Mouse (Mus musculus) left cerebral cortex, postnatal 10 days (tissue): ENCODE measurements around the gene Rab31. TPM values are rescaled to one million over a fixed set of nuclear protein-coding genes. Genes with fewer than 3 reads are reported as not detected.

ENCODE experiments used
- DNase-seq, 2 experiments: peaks; one replicate each; pipeline ENCODE4 v3.0.0; 2021 to 2022; ENCODE audit warnings: low spot score in 2 of 2, mixed read lengths in 1 of 2; ENCODE audit errors: extremely low spot score in 1 of 2
- intact Hi-C: fragments of 180-260 bp; cut with DNase I; formaldehyde crosslinking; loops from one replicate; pipeline ENCODE4 v1.15.1; 2025
- total RNA-seq, 2 experiments: library from RNA; stranded (reverse); gene quantifications; 2 replicates each; pipeline ENCODE4 v1.2.3; 2021

Gene Rab31
- total RNA-seq, 2 experiments from 2014 or later = 82.5 to 84.5 TPM

DNA sequence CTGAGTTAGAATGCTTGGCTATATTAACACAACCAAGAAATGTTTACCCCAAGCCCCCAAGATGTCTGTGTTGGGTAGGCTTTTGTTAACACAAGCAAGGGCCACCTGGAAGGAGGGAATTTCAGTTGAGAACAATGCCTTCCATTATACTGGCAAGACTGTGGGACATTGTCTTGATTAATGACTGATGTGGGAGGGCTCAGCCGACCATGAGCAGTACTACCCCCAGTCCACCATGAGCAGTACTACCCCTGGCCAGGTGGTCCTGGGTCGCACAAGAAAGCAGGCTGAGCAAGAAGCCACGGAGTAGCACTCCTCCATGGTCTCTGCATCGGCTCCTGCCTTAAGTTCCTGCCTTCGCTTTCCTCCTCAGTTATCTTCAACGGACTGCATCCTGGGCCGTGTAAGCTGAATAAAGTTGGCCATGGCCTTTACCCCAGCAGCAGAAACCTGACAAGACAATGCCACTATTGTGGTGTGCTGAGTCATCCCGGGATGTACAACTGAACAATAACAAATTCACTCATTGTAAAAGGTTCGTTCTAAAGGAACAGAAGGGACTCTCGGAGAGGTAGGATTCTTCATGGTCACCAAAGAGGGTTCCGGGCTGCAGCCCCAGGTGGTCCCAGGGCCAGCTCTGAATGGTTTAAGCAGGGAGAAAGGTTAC lies 28.8 kb downstream of the Rab31 start:
- intact Hi-C loops = no loop called here

GRCm38 (mm10) chr17:65742969-65743368 lies 29.6 kb downstream of the Rab31 start:
- no peak for DNase-seq
- intact Hi-C loops = no loop called here

More for the DNA sequence above, 28.8 kb downstream of the Rab31 start:
- no peak for DNase-seq

DNA sequence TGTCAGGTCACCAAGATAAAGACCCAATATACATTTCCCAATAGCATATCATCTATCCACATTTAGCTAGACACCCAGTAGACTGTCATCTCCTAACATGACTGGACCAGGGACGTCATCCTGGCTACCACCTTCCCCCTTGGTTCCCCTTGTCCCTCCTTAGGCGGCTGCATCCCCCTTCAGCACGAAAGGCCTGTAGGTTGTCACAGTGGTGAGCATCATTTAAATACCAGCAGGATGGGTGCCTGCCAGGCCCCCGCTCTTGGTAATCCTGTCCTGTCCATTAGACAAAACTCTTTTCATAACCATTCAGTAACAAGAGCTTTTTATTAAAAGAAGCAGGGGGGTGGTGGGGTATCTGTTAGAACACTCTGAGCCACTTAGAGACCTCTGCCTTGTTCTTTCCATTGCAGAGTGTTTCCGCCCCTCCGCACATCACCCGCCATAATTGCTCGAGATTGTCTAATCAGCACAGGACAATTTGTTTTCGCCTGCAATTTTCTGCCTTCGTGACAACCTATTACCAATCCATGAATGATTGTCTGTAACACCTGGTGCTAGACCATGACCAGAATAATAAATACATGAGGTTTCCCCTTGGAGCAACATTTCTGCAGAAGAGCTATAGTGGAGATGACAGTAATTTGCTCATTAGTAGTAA lies 30.2 kb downstream of the Rab31 start:
- intact Hi-C loops = no loop called here
- DNase-seq = no peak

DNA sequence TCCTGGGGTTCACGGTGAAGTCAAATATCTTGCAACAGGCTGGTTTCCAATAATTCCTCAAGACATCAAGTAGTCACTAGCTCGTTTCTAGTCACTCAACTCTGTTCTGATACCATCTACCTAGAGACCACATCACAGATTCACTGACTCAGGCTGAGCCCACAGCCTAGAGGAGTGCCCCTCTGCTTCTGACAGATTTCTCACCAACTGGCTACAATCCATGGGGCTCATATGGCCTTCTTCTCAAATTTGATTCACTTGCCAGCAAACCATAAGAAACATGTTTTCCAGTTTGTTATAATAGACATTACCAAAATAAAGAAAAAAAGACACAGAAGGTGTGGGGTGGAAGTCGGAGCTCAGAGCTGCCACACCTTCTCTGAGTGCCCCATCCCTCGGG lies 31.0 kb downstream of the Rab31 start:
- intact Hi-C loops = no loop called here
- no peak for DNase-seq

DNA sequence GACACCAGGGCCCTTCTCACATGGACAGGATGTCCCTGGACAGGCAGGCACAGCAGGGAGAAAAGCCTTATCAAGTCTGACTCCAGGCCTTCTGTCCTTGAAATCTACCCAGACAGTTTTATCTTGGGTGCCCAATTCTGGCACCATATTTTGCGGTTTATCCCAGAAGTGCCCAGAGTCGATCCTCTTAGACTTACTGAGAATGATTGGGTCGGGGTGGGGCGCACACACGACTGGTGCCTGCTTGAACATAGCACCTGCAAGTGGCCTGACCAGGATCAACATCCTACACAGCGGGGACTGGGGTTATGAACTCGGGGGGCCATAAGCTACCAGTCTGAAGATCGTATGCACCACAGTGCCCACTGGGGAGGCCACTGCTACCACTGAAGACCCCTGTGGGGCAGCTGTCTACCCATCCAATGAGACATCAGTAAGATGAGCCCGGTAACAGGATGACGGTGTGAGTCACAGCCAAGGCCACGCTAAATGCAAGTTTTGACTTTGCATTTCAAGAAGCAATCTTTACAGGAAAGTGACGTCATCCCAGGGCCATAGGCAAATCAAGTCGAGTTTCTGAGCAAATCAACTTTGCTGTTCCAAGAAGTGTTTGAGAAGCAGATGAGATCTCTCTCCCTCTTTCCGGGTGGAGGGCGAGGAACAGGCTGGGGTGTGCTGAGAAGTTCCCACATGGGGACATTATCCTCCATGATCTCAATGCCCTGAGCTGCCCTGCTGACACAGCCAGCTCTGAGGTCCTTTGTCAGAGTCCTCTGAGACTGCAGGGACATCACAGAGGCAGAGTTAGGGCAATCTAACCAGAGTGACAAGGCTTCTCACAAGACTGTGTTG lies 32.5 kb downstream of the Rab31 start:
- no peak for DNase-seq
- intact Hi-C loops = no loop called here

DNA sequence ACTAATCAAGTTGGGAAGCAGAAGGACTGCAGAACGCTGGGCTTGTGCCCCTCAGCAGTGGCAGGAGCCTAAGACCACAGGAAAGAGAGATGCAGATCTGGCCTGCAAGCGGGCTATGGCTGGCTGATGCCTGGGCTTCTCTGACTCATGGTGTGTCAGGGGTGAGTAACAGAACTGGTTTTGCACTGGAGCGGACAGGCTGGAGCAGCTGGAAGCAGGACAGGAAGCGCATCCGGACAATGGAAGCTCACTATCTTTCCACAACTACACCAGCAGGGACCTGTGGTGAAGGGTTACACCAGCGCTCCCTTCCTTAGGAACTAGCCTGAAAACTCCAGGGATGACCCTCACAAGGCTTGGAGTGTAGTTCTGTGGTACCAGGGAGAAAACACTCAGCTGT lies 34.9 kb downstream of the Rab31 start:
- intact Hi-C loops = no loop called here
- DNase-seq = no peak

DNA sequence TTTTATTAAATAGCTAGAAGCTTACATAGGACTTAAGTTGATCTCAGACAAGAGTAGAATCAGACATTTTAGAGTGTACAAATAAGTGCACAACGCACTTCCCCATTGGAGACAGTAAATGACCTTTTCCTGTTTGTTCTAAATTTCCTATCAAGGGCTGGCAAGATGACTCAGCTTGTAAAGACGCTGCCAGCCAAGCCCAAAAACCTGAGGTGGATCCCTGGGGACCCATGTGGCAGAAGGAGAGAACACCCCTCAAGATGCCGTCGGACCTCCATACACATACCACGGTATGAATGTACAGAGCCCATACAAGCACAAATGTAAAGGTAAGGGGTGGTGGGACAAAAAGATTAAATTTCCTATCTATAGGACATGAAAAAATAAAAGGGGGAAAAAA lies 35.4 kb downstream of the Rab31 start:
- intact Hi-C loops = no loop called here
- no peak for DNase-seq

DNA sequence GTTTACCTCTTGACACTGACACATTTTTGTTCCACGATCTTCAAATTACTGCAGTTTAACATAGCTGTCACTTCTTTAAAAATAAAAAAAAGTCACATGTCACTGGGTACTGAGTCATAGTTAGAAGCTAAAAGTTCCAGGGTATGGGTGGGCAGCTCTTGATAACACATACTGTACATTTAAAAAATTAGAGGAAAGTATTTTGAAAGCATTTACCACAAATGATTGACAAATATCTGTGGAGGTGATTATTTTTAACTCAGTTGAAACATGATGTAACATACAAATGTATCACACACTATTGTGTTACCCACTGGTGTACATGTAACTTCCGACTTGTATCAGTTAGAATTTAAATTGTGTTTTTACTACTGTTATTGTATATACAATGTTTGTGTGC lies 37.5 kb downstream of the Rab31 start:
- intact Hi-C loops = no loop called here
- no peak for DNase-seq

- intact Hi-C loops = no loop called here
Measured at GRCm38 (mm10) chr17:65732666-65733065, 39.9 kb downstream of the Rab31 start.

GRCm38 (mm10) chr17:65731710-65732109 lies 40.8 kb downstream of the Rab31 start:
- intact Hi-C loops = no loop called here
- no peak for DNase-seq

More at GRCm38 (mm10) chr17:65732666-65733065, 39.9 kb downstream of the Rab31 start:
- DNase-seq = no peak

DNA sequence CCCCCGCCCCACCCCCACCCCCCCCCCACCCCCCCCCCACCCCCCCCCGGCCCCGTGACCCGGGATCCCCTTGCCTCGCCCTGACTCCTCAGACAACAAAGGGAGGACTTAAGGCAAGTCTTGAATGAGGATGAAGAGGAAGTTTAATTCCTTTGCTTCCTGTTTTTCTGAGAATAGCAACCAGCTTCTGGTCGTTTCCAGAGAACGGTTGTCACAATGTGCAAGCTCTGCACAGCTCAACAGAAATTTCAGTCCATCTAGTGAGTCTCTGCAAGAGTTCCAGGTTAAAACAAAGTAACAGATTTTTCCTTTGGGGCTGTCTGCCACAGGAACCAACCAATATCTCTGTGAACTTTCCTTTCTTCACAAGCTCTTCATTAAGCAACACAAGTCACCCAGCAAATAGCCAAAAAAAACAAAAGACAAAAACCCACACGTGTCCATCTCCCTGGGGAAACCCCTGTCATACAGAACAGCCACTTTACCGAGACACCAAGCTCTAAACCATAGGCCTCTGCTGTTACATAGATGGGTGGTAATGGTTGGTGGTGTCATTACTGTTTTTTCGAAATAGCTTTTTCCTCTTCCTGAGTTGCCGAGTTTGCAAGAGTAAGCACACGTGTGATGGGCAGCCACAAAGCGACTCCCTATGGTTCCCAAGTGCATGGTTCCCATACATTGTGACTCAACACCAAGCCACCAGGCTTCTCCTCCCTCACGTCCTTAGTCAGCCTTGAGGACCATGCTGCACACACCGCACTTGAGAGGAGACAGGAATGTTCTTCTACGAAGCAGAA lies 42.4 kb downstream of the Rab31 start:
- no peak for DNase-seq
- intact Hi-C loops = no loop called here

DNA sequence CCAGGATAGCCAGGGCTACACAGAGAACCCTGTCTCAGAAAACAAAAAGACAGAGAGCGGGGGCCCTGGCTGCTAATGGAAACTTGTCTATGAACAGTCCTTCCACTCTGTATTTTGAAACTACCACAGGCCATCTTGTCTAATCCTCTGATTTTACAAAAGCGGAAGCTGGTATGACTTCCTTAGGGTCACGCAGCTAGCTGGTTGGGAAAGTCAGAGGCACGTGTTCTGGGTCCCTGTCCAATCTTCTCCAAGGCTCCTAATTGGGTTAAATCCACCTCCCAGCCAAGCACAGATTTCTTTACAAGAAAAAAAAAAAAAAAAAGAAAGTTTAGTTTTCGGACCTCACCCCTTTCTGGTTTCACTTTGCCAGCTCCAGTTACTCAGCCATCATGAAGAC lies 45.8 kb downstream of the Rab31 start:
- intact Hi-C loops = no loop called here
- no peak for DNase-seq

DNA sequence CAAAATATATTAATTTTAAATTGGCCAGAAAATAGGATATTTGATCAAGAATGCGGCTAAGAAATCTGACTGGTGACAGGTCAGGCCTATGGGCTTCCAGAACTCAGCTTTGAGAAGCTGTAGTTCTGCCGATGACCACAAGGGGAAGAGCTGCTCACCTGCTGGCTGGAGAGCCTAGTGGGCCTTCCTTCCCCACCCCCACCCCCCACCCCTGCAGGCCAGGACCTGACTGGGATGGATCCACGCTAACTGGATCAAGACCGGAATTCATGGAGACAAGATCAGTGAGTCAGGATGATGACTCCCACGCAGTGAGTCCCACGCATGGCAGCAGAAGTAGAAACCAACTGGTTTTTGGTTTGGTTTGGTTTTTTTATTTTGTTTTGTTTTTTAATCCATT lies 46.3 kb downstream of the Rab31 start:
- intact Hi-C loops = no loop called here
- DNase-seq = no peak

DNA sequence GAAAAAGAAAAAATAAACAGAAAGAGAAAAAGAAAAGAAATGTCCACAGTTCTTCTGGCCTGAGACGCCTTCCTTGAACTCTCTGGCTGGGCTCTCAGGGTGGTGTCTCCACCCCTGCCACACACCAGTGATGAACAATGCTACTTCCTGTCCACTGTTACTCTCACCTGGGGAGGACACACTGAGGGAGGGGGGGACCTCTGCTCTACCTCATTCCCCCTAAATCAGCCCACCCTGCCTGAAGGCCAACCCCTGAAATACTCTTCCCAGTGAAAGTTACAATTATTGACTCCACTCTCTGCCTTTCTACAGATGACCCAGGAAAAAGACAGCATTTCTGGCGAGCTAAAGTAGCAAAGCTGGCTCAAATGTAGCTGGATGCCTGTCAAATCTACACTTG lies 46.7 kb downstream of the Rab31 start:
- intact Hi-C loops = no loop called here
- DNase-seq = no peak

- DNase-seq = no peak
- intact Hi-C loops = no loop called here
Measured at GRCm38 (mm10) chr17:65725381-65725780, 47.2 kb downstream of the Rab31 start.

DNA sequence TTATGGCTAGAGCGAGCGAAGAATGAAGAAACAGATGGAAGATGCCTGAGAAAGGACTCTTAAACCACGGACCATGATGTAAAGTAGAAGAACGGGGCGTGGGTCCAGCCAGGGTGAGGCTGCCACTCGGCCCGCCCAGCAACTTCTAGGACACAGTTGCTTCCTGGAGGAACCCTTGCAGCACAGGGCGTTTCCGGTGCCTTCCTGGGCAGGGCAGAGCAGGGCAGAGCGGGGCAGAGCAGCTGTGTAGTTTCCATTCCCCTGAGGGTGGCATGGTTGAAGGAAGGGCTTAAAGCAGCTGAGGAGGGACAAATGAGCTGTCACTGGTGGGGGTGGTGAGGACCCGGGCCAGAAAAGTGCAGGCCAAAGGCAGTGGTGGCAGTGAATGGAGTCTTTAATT lies 48.3 kb downstream of the Rab31 start:
- intact Hi-C loops = no loop called here
- peak in 1 of 2 experiments; percentile 57 for DNase-seq

DNA sequence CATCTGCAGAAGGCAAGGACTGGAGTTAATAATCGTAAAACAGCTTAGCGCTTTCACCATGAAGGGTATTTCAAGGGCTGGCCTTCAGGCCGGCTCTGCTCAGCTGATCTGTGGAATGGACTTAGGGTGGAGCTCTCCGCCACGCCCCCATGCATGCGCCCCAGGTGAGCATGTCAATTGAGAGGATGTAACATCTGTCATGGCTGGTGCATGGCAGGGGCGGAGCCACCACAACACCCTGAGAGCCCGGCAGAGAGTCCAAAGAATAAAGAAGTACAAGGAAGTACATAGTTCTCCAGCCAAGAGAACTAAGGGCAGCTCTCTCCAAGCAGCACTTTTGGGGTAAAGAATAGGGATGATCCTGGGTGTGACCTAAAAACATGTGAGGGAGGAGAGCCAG lies 48.9 kb downstream of the Rab31 start:
- intact Hi-C loops = no loop called here
- DNase-seq = no peak

- no peak for DNase-seq
- intact Hi-C loops = no loop called here
Measured at GRCm38 (mm10) chr17:65721330-65721729, 51.2 kb downstream of the Rab31 start.

DNA sequence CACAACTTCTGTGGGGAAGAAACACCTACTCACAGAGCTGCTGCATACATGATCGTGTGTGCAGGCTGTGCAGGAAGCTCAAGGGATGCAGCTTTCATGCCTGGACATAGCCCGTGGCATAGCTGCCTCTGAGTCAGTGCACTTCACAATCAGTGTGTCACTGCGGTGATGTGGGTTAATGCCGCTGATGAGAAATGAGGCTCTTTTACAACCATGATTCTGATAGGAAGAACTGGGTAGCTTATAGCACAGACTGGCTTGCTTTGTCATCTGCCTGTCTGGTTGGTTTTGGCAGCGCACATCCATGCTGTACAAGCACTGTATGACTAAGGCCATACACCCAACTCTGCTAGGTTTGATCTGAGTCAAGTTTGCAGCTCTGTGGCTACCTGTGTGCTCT lies 52.7 kb downstream of the Rab31 start:
- intact Hi-C loops = no loop called here

More for the DNA sequence above, 52.7 kb downstream of the Rab31 start:
- no peak for DNase-seq
